Mouse (Mus musculus): Measurements from ENCODE around the gene Slc8a2.

GRCm38 (mm10) chr7:16130956-16131634 is 1.5 kb downstream of the Slc8a2 start:
- no peak for TF ChIP-seq POLR2A (IDR thresholded peaks at IDR 0.05; ENCODE audit: extremely low read depth, insufficient read depth, low read length)
- TF ChIP-seq CTCF (IDR thresholded peaks at IDR 0.05; ENCODE audit: low read depth, low read length) = no peak
